Mouse (Mus musculus): Measurements from ENCODE around the gene Tor1a. TPM values are rescaled to one million over a fixed set of nuclear protein-coding genes. Genes with fewer than 3 reads are reported as not detected.
"Not testable (repeated sequence)": the region's sequence is repeated elsewhere in the genome, so short reads cannot be mapped to it uniquely, and the experiment has no call there.

Tor1a gene
- total RNA-seq, 2 experiments from 2014 or later, result 97.1 to 132 TPM

DNA sequence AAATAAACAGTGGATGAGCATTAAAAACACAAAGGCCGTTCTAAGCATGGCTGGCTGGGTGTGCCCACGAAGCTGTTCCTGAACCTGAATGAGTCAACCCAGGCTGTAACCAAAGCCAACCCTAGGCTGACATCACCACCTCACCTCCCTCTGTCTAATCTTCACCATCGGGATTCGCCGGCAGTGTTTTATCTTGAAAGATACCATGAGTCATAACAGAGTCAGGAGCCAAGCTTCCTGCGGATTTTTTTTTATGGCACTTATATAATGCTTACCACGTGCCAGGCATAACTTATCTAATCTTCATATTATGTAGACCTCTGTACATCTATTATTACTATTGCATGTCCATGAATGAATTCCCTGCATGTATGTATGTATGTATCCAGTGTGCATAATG lies 47.5 kb downstream of the Tor1a start:
- no peak for ATAC-seq (ENCODE audit: poor library complexity, severe bottlenecking)

DNA sequence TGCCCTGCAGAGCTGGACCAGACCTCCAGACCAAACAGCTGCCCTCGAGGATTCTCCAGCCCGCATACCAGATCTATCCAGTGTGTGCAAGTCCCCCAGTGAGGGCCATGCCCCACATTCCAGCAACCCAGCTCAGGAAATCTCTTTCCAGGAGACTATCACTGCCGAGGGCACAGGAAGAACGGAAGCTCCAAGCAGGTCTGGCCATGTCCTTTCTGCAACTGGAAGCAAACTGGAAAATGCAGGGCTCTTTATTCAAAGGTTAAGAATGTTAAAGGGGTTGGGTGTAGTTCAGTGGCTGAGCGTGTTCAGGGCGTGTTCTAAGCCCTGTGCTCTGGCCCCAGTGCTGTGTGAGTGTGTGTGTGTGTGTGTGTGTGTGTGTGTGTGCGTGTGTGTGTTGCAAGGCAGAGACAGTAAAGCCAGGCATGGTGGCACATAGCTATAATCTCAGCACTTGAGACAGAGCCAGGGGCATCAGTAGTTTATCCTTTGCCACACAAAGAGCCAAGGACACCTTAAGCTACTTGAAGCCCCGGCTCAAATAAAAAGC lies 48.9 kb downstream of the Tor1a start:
- ATAC-seq (ENCODE audit: poor library complexity, severe bottlenecking), result no peak

DNA sequence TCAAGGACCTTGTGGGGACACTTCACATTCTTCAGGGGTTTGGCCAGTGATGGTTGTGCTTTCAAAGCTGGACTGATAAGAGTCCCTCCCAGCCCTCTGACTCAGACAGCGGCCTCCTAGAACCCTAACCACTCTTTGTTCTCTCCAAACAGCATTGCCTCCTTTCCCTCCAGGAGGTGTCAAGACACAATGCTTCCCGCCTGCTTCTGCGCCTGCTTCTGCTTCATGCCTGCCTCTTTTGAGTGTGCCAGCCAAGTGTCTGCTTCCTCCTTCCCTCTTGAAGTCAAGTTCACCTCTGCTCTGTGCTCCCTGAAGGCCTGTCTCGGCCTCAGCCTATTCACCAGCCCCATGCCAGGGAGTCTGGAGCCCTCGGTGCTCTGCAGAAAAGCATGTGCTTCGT lies 49.6 kb downstream of the Tor1a start:
- no peak for ATAC-seq (ENCODE audit: poor library complexity, severe bottlenecking)

DNA sequence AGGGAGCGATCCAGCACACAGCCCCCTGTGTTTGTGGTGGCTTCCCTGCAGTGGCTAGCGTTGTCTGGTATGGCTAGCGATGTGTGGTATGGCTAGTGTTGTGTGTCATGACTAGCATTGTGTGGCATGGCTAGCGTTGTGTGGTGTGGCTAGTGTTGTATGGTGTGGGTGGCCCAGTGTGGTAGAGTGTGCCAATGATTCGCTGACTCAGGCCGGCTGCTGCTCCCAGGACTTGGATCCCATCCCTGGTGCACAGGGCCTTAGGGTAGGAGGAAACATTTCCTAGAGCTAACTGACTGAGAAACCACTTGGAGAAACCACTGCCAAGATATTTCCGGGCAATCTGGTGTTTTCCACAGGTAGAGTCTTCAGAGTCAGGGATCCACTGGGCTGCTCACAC lies 50.1 kb downstream of the Tor1a start:
- no peak for ATAC-seq (ENCODE audit: poor library complexity, severe bottlenecking)

DNA sequence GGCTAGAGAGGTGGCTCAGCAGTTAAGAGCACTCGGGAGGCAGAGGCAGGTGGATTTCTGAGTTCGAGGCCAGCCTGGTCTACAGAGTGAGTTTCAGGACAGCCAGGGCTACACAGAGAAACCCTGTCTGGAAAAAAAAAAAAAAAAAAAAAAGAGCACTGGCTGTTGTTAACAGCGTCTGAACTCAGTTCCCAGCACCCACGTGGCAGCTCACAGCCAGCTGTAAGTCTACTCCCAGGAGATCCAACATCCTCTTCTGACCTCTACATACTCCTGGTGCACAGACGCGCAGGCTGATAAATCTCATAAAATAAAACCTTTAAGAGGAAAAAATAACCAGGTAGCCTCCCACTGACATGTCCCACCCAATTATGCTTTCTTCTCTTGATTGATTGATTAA lies 51.8 kb downstream of the Tor1a start:
- ATAC-seq (ENCODE audit: poor library complexity, severe bottlenecking), result not testable (repeated sequence)

DNA sequence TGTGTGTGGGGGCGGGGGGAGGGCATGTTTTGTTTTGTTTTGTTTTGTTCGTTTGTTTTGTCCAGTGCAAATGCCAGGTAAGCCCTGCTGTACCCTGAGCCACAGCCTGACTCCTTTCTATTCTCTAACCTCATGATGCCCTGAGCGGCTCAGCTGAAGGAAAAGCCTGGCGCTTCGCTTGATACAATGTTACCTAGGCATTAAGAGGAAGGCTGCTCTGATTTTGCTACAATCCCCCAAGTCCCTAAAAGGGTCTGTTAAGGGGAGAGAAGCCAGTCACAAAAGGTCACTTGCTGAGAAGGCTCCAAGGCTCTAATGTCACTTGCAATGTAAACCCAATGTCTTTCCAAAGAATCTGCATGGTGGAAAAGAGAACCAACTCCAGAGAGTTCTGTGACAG lies 52.4 kb downstream of the Tor1a start:
- no peak for ATAC-seq (ENCODE audit: poor library complexity, severe bottlenecking)

DNA sequence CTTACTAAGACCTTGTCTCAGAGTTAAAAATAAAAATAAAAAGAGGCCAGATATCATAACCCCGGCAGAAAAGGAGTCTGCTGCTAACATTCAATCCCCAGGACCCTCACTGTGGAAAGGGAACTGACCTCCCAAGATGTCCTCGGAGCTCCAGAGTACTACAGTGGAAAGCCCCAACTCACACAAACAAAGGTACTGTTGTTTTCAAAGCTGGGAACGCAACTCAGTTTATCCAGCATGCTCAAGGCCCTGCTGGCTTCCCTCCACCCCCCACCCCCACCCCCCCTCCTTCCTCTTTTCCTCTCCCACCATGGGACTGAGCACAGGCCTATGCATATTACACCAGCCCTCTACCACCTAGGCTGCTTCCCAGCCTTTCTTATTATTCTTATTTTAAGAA lies 52.9 kb downstream of the Tor1a start:
- no peak for ATAC-seq (ENCODE audit: poor library complexity, severe bottlenecking)

DNA sequence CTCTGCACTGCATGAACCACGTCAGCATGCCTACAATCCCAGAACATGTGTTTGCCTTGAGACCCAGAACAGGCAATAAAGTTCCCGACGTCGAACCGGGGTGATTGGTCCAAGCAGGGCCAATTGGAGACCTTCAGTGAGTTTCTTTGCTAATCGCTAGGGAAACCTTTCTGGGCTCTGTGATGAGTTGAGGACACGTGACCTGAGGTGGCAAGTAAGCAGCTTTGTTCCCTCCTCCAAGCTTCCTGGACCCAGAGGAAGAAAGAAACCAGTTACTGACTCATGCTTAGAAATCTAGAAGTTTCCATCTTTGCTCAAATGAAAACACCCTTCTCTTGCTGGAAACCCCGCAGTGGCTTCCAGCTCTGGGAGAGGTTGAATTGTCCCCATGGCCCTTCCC lies 54.7 kb downstream of the Tor1a start:
- ATAC-seq (ENCODE audit: poor library complexity, severe bottlenecking), result no peak

DNA sequence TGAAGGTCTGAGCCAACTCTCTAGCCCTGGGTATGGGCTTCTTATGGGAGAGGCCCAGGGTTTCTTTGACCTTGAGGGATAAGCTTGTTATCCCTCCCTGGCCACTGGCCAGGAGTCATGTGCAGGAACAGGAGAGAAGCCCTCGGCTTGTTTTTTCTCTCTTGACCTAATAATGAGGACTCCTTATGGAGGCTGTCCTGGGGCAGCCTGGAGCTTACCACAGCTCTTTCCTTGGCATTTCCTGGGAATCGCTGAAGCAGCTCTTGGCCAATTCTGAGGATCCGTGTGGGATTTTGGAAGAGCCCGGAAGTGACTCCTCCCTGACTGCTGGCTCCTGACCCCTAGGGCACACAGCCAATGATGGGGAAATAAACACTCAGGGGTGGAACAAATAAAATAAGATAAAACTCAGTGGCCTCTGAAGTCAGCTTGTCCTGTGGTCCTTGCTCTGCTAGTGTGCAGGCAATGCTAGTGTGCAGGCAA lies 55.4 kb downstream of the Tor1a start:
- no peak for ATAC-seq (ENCODE audit: poor library complexity, severe bottlenecking)

Other genes with a start within 250 kb of the Tor1a start
- not detected in 2 replicates for gene 1700001O22Rik, start 164.3 kb downstream of the Tor1a start, total RNA-seq (2015)
- gene 1700001O22Rik, start 164.3 kb downstream of the Tor1a start, total RNA-seq (2017), result 0.45 TPM in 1 of 2 replicates, not detected in the other
- 4.1 and 9.5 TPM in 2 replicates for gene Ntmt1, start 160.1 kb downstream of the Tor1a start, total RNA-seq (2015)
- 7.9 TPM in 2 replicates for gene Ntmt1, start 160.1 kb downstream of the Tor1a start, total RNA-seq (2017)
- 4.3 and 6.1 TPM in 2 replicates for gene Asb6, start 137.6 kb downstream of the Tor1a start, total RNA-seq (2015)
- gene Asb6, start 137.6 kb downstream of the Tor1a start, total RNA-seq (2017), result 12.6 and 17.1 TPM in 2 replicates
- gene Prrx2, start 133.0 kb downstream of the Tor1a start, total RNA-seq (2015), result not detected in 2 replicates
- not detected in 2 replicates for gene Prrx2, start 133.0 kb downstream of the Tor1a start, total RNA-seq (2017)
- 0.67 and 2.6 TPM in 2 replicates for gene Ptges, start 38.1 kb downstream of the Tor1a start, total RNA-seq (2015)
- gene Ptges, start 38.1 kb downstream of the Tor1a start, total RNA-seq (2017), result 0.77 and 3.9 TPM in 2 replicates
- gene Tor1b, start 15.0 kb downstream of the Tor1a start, total RNA-seq (2015), result 28.1 and 32.7 TPM in 2 replicates
- gene Tor1b, start 15.0 kb downstream of the Tor1a start, total RNA-seq (2017), result 40.3 and 42.6 TPM in 2 replicates
- gene BC005624, start 14.3 kb upstream of the Tor1a start, total RNA-seq (2015), result 30.7 and 36.0 TPM in 2 replicates
- 56.0 and 66.1 TPM in 2 replicates for gene BC005624, start 14.3 kb upstream of the Tor1a start, total RNA-seq (2017)
- gene Usp20, start 14.3 kb upstream of the Tor1a start, total RNA-seq (2015), result 1.9 and 2.5 TPM in 2 replicates
- 2.9 and 3.1 TPM in 2 replicates for gene Usp20, start 14.3 kb upstream of the Tor1a start, total RNA-seq (2017)
- gene Fnbp1, start 174.1 kb upstream of the Tor1a start, total RNA-seq (2015), result 62.0 and 64.1 TPM in 2 replicates
- 39.0 and 48.7 TPM in 2 replicates for gene Fnbp1, start 174.1 kb upstream of the Tor1a start, total RNA-seq (2017)
- 22.1 and 22.2 TPM in 2 replicates for gene Gpr107, start 184.4 kb upstream of the Tor1a start, total RNA-seq (2015)
- 29.2 and 32.1 TPM in 2 replicates for gene Gpr107, start 184.4 kb upstream of the Tor1a start, total RNA-seq (2017)

Measured in megakaryocyte, adult 5-6 weeks (primary cell).